Mouse (Mus musculus) embryonic fibroblast, embryonic 13.5 days (primary cell): ENCODE results near the gene Hadha.

Experiments used
- CTCF ChIP-seq: IDR thresholded peaks from 2 replicates; pipeline ENCODE4 v1.5.1; 2011; ENCODE audit warnings: mild to moderate bottlenecking, control low read depth, low read length, moderate library complexity, borderline replicate concordance; ENCODE audit not compliant: insufficient read depth
- POLR2A ChIP-seq: IDR thresholded peaks from 2 replicates; pipeline ENCODE4 v1.6.1; 2011; ENCODE audit warnings: low read depth, mild to moderate bottlenecking, control low read depth, low read length, moderate library complexity

GRCm38 (mm10) chr5:30119163-30119562 is 35.8 kb downstream of the Hadha start:
- TF ChIP-seq CTCF (no peak), POLR2A (no peak)
